12 mouse cellular contexts compared by ENCODE assay signal in genomic region chr3:98045465-98046148, GRCm38 (mm10). TPM values are rescaled to one million over a fixed set of nuclear protein-coding genes. Genes with fewer than 3 reads are reported as not detected.
A peak's percentile ranks its signal among the peaks of the same experiment; 100 is the strongest.
DNase-seq lines count a peak whose midpoint lies in the region; ATAC-seq and TF ChIP-seq lines count a peak whose summit lies in the region.
"Had no signal": no experiment of that assay in that cellular context is flagged by ENCODE, and none has a peak within 500 bp of the region (broad histone marks: within the 10 kb centered on the region; RNA-seq: fewer than 3 reads in every experiment).

No protein-coding gene starts in this region.

- no peak overlapping the region for H3K4me3 ChIP-seq in hindbrain, embryonic 10.5 days
- no peak overlapping the region for H3K4me3 ChIP-seq in hindbrain, embryonic 12.5 days
- no peak overlapping the region for H3K4me3 ChIP-seq in midbrain, embryonic 13.5 days (replicated peaks)
- H3K4me3 ChIP-seq in midbrain, embryonic 15.5 days = no peak overlapping the region
- H3K4me3 ChIP-seq in limb, embryonic 12.5 days (replicated peaks) = no peak overlapping the region
- no peak overlapping the region for H3K4me3 ChIP-seq in small intestine, adult 2 months (ENCODE audit: low read depth, low read length)
- H3K4me3 ChIP-seq: embryonic facial prominence, embryonic 12.5 days; neural tube, embryonic 13.5 days had no signal

- ATAC-seq in hindbrain, embryonic 12.5 days (ENCODE audit: low FRiP score) = no peak
- ATAC-seq in midbrain, embryonic 13.5 days = 0 out of 2 replicates have a peak, but pooled peaks have one; percentile 9
- no peak for ATAC-seq in midbrain, embryonic 15.5 days (replicated peaks)
- ATAC-seq in limb, embryonic 12.5 days (ENCODE audit: insufficient number of reproducible peaks, insufficient read depth, low FRiP score, low TSS enrichment, low read depth) = peak; percentile 54; the same call in 1 of the 2 replicates
- ATAC-seq in frontal cortex, adult (ENCODE audit: low TSS enrichment) = no peak

- TF ChIP-seq POLR2A in small intestine, adult 2 months (IDR thresholded peaks at IDR 0.05; ENCODE audit: low read depth, low read length) = no peak

- peak overlapping the region; percentile 56 for H3K27ac ChIP-seq in hindbrain, embryonic 10.5 days
- no peak overlapping the region for H3K27ac ChIP-seq in hindbrain, embryonic 12.5 days
- no peak overlapping the region for H3K27ac ChIP-seq in midbrain, embryonic 13.5 days
- no peak overlapping the region for H3K27ac ChIP-seq in midbrain, embryonic 15.5 days
- peak overlapping the region; percentile 50; the same call in 1 of the 2 replicates for H3K27ac ChIP-seq in limb, embryonic 12.5 days
- H3K27ac ChIP-seq in small intestine, adult 2 months (ENCODE audit: insufficient read depth, low read depth, low read length) = peak overlapping the region; percentile 18; the same call in 1 of the 2 replicates
- H3K27ac ChIP-seq: embryonic facial prominence, embryonic 12.5 days had no signal

- peaks cover 66% of the 10 kb centered on the region for H3K4me1 ChIP-seq in hindbrain, embryonic 10.5 days (replicated peaks)
- H3K4me1 ChIP-seq in hindbrain, embryonic 12.5 days = peaks cover 31% of the 10 kb centered on the region
- H3K4me1 ChIP-seq in midbrain, embryonic 13.5 days (replicated peaks) = peaks cover 45% of the 10 kb centered on the region
- peaks cover 23% of the 10 kb centered on the region for H3K4me1 ChIP-seq in midbrain, embryonic 15.5 days
- peaks cover 70% of the 10 kb centered on the region for H3K4me1 ChIP-seq in limb, embryonic 12.5 days (replicated peaks)
- H3K4me1 ChIP-seq in small intestine, adult 2 months (ENCODE audit: control insufficient read depth, insufficient read depth, insufficient read length, low read length) = peaks cover 5% of the 10 kb centered on the region

- WGBS in hindbrain, embryonic 10.5 days = 70% methylated on average over 8 of the region's 8 CpGs
- 67% methylated on average over 8 of the region's 8 CpGs for WGBS in hindbrain, embryonic 12.5 days
- WGBS in midbrain, embryonic 13.5 days = 39% methylated on average over 8 of the region's 8 CpGs
- 52% methylated on average over 8 of the region's 8 CpGs for WGBS in midbrain, embryonic 15.5 days
- WGBS in limb, embryonic 12.5 days = 51% methylated on average over 8 of the region's 8 CpGs
- 52% methylated on average over 8 of the region's 8 CpGs for WGBS in small intestine, adult 2 months

- peaks cover 7% of the 10 kb centered on the region; the same call in 1 of the 2 replicates for H3K36me3 ChIP-seq in hindbrain, embryonic 10.5 days
- H3K36me3 ChIP-seq in hindbrain, embryonic 12.5 days = no peaks in the 10 kb centered on the region
- no peaks in the 10 kb centered on the region for H3K36me3 ChIP-seq in midbrain, embryonic 13.5 days
- no peaks in the 10 kb centered on the region for H3K36me3 ChIP-seq in midbrain, embryonic 15.5 days (replicated peaks)
- peaks cover 7% of the 10 kb centered on the region; the same call in 1 of the 2 replicates for H3K36me3 ChIP-seq in limb, embryonic 12.5 days
- H3K36me3 ChIP-seq in small intestine, adult 2 months (ENCODE audit: control insufficient read depth, insufficient read depth, low read length) = no peaks in the 10 kb centered on the region
- H3K36me3 ChIP-seq: embryonic facial prominence, embryonic 12.5 days; neural tube, embryonic 13.5 days had no signal

- no peak overlapping the region for H3K9ac ChIP-seq in hindbrain, embryonic 12.5 days
- no peak overlapping the region for H3K9ac ChIP-seq in midbrain, embryonic 13.5 days (replicated peaks)
- no peak overlapping the region for H3K9ac ChIP-seq in midbrain, embryonic 15.5 days
- no peak overlapping the region for H3K9ac ChIP-seq in limb, embryonic 12.5 days (replicated peaks)
- H3K9ac ChIP-seq: embryonic facial prominence, embryonic 12.5 days; neural tube, embryonic 13.5 days had no signal

- no peak for TF ChIP-seq CTCF in small intestine, adult 2 months (IDR thresholded peaks at IDR 0.05; ENCODE audit: extremely low read depth, insufficient read length, insufficient replicate concordance, low read depth, low read length)

- H3K27me3 ChIP-seq in hindbrain, embryonic 10.5 days (ENCODE audit: insufficient read depth, poor library complexity, severe bottlenecking) = no peaks in the 10 kb centered on the region
- no peaks in the 10 kb centered on the region for H3K27me3 ChIP-seq in hindbrain, embryonic 12.5 days
- H3K27me3 ChIP-seq in midbrain, embryonic 13.5 days = no peaks in the 10 kb centered on the region
- H3K27me3 ChIP-seq in midbrain, embryonic 15.5 days (replicated peaks) = no peaks in the 10 kb centered on the region
- H3K27me3 ChIP-seq in limb, embryonic 12.5 days = no peaks in the 10 kb centered on the region
- no peaks in the 10 kb centered on the region for H3K27me3 ChIP-seq in small intestine, adult 2 months (ENCODE audit: control insufficient read depth, insufficient read depth, low read length)
- H3K27me3 ChIP-seq: embryonic facial prominence, embryonic 12.5 days; neural tube, embryonic 13.5 days had no signal

- H3K9me3 ChIP-seq in hindbrain, embryonic 10.5 days = no peaks in the 10 kb centered on the region
- no peaks in the 10 kb centered on the region for H3K9me3 ChIP-seq in hindbrain, embryonic 12.5 days (replicated peaks)
- H3K9me3 ChIP-seq in midbrain, embryonic 13.5 days = no peaks in the 10 kb centered on the region
- H3K9me3 ChIP-seq in midbrain, embryonic 15.5 days = no peaks in the 10 kb centered on the region
- H3K9me3 ChIP-seq in limb, embryonic 12.5 days = no peaks in the 10 kb centered on the region
- H3K9me3 ChIP-seq: embryonic facial prominence, embryonic 12.5 days; neural tube, embryonic 13.5 days had no signal

- no peak overlapping the region for H3K4me2 ChIP-seq in hindbrain, embryonic 12.5 days (replicated peaks)
- no peak overlapping the region for H3K4me2 ChIP-seq in midbrain, embryonic 13.5 days (replicated peaks)
- no peak overlapping the region for H3K4me2 ChIP-seq in midbrain, embryonic 15.5 days
- 0 out of 2 replicates have a peak overlapping the region, but pooled peaks have one; percentile 1 for H3K4me2 ChIP-seq in limb, embryonic 12.5 days
- H3K4me2 ChIP-seq: embryonic facial prominence, embryonic 12.5 days; neural tube, embryonic 13.5 days had no signal

- DNase-seq in hindbrain, embryonic 10.5 days (ENCODE audit: low spot score) = no peak
- no peak for DNase-seq in gastrocnemius, adult 8-10 months (ENCODE audit: low spot score in 2 of 2)
- DNase-seq: gastrocnemius, postnatal 10 days; layer of hippocampus, postnatal 36 days had no signal

RNA-seq across cellular contexts. Expression of gene Notch2, which starts 32.3 kb away (rescaled TPM):
- polyA plus RNA-seq in hindbrain, embryonic 10.5 days (2016; fragmentation: Nextera tagmentation; extraction: Ambion mirVana) = 15.6 and 18.0 TPM in 2 replicates
- polyA plus RNA-seq in hindbrain, embryonic 12.5 days (2016; fragmentation: Nextera tagmentation; extraction: Ambion mirVana) = 26.5 and 30.1 TPM in 2 replicates
- polyA plus RNA-seq in midbrain, embryonic 13.5 days (2015; fragmentation: Nextera tagmentation; extraction: Ambion mirVana) = 9.0 and 10.0 TPM in 2 replicates
- polyA plus RNA-seq in midbrain, embryonic 15.5 days (2015; fragmentation: Nextera tagmentation; extraction: Ambion mirVana) = 9.0 and 10.4 TPM in 2 replicates
- polyA plus RNA-seq in limb, embryonic 12.5 days (2016; fragmentation: Nextera tagmentation; extraction: Ambion mirVana) = 35.7 and 41.6 TPM in 2 replicates
- 5.6 and 6.6 TPM in 2 replicates for polyA plus RNA-seq in small intestine, adult 2 months (2012; rRNA removed)
- 1 to 10 TPM; 5.6 to 7.9 (median 6.9) TPM for total RNA-seq in gastrocnemius, adult 8-10 months (2022)

Comparison
In these comparisons a context has a peak if more than half of its experiments do, and no peak if none do; other contexts are left out.
1. H3K27ac ChIP-seq: peak in hindbrain, embryonic 10.5 days (single experiment), limb, embryonic 12.5 days (single experiment) and small intestine, adult 2 months (single experiment); none in hindbrain, embryonic 12.5 days (single experiment), midbrain, embryonic 13.5 days (single experiment) and midbrain, embryonic 15.5 days (single experiment).
2. ATAC-seq: peak in midbrain, embryonic 13.5 days (single experiment) and limb, embryonic 12.5 days (single experiment); none in hindbrain, embryonic 12.5 days (single experiment), midbrain, embryonic 15.5 days (single experiment) and frontal cortex, adult (single experiment).